Mouse (Mus musculus) adrenal gland, adult 18-20 months (tissue): ENCODE measurements around the gene Iqck. TPM values are rescaled to one million over a fixed set of nuclear protein-coding genes. Genes with fewer than 3 reads are reported as not detected.

Experiments used
- DNase-seq, 2 experiments: peaks; one replicate each; pipeline ENCODE4 v3.0.0; 2021 to 2022; ENCODE audit warnings: low spot score in 2 of 2
- total RNA-seq, 2 experiments: library from RNA; stranded (reverse); gene quantifications; 1 replicate in 1 of 2; 2 replicates in 1 of 2; pipeline ENCODE4 v1.2.3; 2021

Iqck gene
- total RNA-seq, 2 experiments from 2014 or later, result 12.1 to 33.9 TPM

- peak; percentile 34 to 41 for DNase-seq
Observed at GRCm38 (mm10) chr7:118850676-118851290, 4.8 kb upstream of the Iqck start.

DNA sequence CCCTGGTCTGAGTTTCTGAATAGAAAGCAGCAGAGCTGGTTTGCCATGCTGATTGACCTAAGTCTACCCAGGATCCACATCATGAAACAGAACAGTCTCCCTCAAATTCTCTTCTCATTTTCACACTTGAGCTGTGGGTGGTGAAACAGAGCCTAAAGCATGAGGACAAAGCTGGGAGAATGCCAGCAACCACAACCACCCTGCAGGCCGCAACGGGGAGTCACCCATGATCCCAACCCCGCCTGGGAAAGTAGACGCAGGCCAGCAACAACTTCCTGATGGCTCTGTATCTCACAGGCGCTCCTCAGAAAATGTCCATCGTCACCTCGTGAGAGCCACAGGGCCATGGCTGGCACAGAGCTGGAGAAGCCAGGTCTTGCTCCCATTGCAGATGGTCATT is 4.0 kb upstream of the Iqck start:
- no peak for DNase-seq

DNA sequence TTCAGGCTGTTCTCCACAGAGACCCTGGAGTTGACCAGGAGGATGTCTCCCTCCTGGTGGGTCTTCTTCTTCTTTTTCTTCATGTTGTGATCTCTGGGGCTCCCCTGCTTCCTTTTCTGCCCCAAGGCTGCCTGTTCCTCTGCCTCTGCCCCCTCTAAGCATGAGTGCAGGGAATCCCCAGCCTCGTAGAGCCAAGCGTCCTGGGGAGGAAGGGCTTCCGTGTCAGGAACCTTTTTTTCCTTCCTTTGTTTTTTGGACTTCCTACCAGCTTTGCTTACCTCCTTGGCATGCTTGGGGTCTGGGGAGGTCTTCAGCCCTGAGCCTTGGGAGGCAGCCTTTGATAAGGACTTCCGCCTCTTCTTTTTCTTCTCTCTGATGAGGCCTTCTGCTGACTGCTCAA is 2.9 kb upstream of the Iqck start:
- DNase-seq, result no peak

- no peak for DNase-seq
Observed at GRCm38 (mm10) chr7:118854606-118855005, 946 bp upstream of the Iqck start.

DNA sequence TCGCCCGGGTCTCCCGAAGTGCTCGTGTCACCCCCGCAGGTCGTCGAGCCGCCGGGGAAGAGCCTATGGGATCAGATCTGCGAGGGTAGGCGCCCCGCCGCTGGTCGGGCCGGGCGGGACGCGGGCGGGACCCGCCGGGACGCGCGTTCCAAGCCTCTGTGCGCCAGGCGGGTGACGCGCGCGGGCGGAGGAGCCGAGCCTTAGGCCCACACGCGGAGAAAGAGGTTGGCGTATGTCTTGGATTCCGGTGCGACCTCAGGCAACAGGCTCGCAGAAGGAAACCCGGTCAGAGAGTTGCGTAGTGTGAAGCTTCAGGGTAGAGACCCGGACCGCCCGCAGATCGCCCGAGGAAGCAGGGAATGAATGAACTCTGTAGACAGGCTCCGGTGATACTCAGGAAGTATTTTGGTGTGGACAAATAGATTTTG is 339 bp downstream of the Iqck start, which contains the start of gene Knop1:
TSS of gene Knop1 (minus strand) at position 378 of the 428 bp plus-strand sequence.
- DNase-seq, result no peak

GRCm38 (mm10) chr7:118858640-118859039 is 3.1 kb downstream of the Iqck start:
- DNase-seq, result no peak

- no peak for DNase-seq
Observed at GRCm38 (mm10) chr7:118865362-118865761, 9.8 kb downstream of the Iqck start.

DNA sequence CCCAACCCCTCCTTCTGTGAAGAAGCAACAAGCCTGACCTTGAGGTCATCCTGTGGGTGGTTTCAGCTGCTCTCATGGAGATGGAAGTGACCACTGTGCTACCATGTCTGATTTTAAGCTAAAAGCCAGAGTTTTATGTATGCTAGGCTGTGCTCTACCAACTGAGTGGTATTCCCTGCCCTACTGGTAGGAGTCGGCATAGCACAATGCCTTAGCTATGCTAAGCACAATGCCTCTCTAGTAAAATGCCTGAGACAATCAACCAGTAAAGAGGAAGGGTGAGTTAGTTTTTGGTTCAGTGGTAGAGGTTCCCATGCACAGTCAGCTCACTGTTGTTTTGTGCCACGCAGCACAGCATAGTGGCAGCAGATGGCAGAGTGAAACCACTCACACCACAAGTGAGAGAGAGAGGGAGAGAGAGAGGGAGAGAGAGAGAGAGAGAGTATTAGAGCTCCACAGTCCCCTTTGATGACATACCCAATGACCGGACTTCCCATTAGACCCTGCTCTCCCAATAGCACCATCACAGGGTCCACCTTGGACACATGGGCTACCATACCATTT is 24.0 kb downstream of the Iqck start:
- no peak for DNase-seq

- no peak for DNase-seq
Observed at GRCm38 (mm10) chr7:118883957-118884356, 28.4 kb downstream of the Iqck start.

DNA sequence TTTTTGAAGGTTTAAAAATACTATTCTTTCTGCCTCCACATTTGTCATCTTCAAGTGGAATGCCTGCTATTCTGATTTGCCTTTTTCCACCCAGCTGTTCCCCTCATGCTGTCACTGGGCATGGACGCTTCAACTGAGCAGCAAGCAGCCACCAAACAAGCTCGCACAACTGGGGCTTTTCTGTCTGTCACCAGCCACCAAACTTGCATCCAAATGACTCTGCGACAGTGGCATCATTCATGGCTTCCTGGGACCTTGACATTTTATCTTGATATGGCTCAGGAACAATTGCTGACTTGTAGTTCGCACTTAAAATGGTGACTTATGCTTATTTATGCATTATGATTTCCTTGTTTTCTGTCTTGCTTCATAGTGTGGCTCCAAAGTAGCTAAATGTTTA is 29.4 kb downstream of the Iqck start:
- peak in 1 of 2 experiments; percentile 24 for DNase-seq

DNA sequence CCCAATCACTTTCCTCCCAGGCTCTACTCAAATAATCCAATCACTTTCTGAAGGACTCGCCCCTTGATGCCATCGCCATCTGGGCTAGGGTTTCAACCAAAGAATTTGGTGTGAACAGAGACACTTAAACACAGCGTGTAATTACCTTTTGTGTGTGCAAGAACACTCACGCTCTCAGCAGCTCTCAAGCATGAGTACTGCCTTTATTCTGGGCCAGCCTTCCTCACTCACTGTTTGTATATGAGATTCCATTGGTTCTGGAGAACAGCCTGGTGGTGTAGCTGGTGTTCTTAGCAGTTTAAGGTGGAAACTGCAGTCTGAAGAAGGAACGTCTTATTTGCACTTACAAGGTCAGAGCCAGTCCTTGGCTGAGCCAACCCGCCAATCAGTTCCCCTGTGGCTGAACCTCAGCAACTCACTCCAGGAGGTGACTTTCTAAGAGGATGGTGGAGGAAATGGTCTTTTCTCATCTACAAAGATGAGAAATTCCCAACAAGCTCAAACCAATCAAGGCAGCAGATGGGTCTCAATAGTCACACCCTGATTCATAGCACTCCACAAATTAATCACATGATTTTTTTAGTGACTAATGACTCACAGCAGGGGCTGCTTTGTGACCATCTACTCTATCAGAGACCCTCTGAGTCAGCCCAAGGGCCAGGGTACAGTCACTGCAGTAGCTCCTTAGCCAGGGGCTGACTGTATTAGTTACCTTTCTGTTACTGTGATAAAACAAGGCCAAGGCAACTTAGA is 31.9 kb downstream of the Iqck start:
- DNase-seq, result no peak

DNA sequence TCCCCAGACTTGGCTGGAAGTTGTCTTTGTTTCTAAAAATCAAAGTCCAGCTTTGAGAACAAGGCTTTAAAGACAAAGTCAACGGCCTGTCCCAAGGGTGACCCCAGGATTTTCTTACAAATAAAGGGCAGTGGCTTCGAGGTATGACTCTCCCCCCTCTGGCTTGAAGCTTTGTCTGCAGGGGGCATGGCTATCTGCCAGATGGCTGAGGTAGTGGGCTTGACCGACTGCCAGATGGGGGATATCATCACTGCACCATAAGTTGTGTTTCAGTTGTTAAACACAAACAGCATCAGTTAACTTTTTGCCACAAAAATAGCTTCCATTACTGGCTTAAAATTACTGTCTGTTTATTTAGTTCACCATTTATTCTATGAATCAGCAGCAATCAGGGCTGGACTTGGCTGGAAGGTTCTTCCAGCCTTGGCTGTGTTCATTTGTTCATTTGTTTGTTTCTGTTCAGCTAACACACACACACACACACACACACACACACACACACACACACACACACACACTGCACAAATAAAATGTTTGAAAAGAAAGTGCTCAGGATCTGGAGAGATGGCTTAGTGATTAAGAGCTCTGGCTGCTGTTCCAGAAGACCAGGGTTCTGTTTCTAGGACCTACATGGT is 33.6 kb downstream of the Iqck start:
- DNase-seq, result no peak

GRCm38 (mm10) chr7:118895469-118896450 is 40.2 kb downstream of the Iqck start:
- no peak for DNase-seq

GRCm38 (mm10) chr7:118898063-118898462 is 42.5 kb downstream of the Iqck start:
- no peak for DNase-seq

DNA sequence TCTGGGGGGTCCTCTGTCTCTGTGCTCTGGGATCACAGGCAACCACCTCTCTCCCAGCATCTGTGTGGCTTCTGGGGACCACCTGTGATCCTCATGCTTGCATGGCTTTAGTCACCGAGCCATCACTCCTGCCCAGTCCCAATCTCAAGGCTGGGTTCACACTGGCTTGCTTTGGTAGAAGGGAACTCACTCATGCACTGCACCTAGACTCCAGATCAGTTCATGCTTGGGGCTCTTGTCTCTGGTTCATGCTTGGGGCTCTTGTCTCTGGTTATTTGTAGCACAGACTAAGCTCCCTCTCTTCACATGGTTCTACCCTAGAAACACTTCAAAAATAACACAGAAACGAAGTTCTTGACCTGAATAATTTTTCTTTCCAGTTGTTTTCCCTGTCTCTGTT is 44.5 kb downstream of the Iqck start:
- DNase-seq, result no peak

- no peak for DNase-seq
Observed at GRCm38 (mm10) chr7:118902944-118903343, 47.4 kb downstream of the Iqck start.

DNA sequence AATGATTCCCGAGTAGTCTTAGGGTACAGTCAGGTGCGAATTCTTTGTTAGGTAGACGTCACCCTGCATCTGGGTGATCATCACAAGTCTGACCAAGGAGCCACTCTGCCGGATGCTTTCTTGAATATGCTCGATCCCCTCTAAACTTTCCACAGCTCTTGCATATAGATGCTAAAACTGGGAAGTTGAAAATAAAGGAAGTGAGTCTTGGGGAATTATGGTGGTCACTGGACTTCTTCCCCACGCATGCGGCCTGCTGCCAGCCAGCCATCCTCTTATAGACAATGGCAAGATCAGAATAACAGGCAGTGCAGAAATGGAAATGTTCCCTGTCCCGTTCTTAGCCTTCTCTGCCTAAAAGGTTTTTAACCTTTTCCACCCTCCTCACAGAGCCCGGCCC is 48.3 kb downstream of the Iqck start:
- DNase-seq, result no peak

DNA sequence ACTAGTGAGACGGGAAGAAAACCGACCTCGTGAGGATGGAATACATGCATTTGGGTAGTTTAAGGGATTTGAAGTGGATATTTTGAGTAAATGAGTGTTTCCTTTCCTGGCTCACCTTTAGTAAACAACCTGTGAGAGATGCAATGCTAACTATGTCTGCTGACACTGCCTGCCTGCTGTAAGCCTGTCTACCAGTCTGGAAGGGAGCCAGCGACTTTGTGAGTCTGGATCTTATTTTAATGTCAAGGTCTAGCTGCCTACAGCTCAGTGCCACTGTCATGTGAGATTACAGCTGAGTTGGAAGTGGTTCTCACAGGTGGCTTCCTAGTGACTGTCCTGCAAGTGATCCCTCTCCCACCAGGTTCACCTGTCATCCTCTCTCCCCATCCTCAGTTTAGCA is 49.0 kb downstream of the Iqck start:
- DNase-seq, result peak; percentile 46 to 57

- DNase-seq, result no peak
Observed at GRCm38 (mm10) chr7:118908961-118909515, 53.5 kb downstream of the Iqck start.

DNA sequence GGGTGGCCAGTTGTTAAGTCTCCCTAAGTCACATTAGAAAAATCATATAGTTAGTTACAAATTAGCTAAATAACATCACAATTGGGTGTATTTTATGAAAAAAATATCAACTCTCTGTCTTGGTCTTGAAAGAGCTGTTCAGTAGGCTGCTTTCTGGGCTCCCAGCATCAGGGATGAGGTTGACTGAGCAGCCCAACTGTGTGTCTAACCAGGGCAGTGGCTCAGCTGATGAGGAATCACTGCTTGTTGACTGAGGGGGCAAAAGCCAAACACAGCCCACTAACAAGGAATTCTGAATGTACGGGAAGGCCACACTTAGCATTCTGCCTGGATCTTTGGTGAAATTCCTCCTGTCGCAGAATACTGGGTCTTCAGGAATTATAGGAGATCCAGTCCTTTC is 54.9 kb downstream of the Iqck start:
- no peak for DNase-seq
